Mouse (Mus musculus) telencephalon, adult 2 months (tissue): Measurements from ENCODE around the gene Gtpbp4.
"Not testable (repeated sequence)": the region's sequence is repeated elsewhere in the genome, so short reads cannot be mapped to it uniquely, and the experiment has no call there.

Source experiments
- DNase-seq: peaks from one replicate; pipeline ENCODE4 v3.0.0-alpha.2; 2011; ENCODE audit warnings: low read depth, low spot score

Gene Gtpbp4

GRCm38 (mm10) chr13:8995990-8996786 is at the start of gene Gtpbp4:
Gene Gtpbp4 (minus strand): TSS chr13:8996083.
- DNase-seq: peak; percentile 98

DNA sequence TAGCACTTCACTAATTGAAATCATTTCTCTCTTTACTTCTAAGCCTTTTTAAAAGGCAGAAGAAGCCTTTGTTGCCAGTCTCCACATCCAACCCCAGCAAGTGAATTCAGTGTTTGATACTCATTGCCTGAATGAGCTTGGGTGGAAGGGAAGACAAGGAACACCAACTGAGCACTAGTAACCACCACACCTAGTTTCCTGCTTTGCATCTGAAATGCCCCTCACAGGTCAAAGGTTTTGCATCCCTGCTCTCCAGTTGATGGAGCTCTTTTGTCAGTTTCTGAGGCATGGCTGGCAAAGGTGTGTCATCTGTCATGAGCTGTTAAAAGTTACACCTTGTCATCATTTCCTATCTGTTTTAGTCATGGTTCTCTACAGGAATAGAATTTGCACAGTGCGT is 48.8 kb upstream of the Gtpbp4 start:
- no peak for DNase-seq

- no peak for DNase-seq
Measured at GRCm38 (mm10) chr13:9043289-9044049, 47.6 kb upstream of the Gtpbp4 start.

DNA sequence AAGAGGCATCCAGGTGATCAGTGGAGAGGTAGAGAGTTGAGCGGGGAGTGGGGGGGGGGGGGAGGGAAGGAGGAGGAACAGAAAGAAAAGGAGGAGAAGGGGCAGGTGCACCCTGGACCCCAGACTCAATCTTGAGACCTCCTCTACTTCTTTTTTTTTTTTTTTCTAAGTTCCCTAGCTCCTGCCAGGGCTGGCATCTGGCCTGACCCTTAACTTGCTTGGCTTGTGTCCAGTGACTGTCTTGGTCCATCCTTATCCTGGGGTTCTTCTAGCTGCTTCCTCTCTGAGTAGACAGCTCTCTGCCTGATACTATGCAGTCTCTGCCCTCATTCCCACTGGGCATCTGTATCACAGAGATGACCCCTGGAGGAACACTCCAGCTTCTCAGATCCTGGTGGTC is 44.7 kb upstream of the Gtpbp4 start:
- DNase-seq: no peak

DNA sequence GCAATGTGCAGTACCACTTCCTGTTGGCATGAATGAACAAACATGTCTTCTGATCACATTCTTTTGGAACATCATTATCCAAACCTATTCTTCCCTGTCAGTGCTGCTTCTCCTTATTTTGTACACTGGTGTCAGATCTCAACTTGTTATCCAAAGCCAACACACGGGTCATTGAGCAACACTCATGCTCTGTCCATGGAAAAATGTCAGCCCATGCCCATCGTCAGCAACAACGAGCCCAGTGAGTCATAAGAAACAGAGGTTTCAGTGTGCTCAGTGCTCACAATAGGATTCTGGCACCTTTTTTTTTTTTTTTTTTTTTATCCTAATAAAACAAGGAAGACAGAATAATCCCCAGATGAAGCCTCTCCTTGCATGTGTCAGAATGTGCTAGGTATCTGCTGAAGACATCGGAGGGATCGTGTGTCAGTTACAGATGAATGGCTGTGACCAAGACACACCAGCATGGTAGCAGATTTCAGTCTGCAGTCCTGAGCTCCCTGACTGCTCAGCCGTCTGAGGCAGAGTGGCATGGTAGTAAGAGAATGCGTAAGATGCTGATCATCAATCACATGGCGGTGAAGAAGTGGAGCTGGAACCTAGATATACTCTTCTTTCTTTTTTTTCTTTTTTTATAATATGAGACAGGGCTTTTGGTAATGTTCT is 36.2 kb upstream of the Gtpbp4 start:
- no peak for DNase-seq

DNA sequence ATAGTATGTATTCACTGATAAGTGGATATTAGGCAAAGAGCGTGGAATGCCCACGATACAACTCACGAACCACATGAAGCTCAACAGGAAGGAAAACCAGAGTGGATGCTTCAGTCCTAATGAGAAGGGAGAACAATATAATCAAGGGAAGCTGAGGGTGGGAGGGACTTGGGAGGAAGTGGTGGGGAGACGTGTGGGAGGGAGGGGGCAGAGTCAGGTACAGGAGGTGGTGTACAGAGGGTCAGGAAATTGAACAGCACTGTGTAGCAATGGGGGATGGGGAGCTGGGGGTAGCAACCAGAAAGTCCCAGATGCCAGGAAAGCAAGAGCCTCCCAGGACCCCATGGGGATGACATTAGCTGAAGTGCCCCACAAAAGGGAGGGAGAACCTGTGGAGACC is 34.5 kb upstream of the Gtpbp4 start:
- DNase-seq: no peak

- DNase-seq: no peak
Measured at GRCm38 (mm10) chr13:9027251-9027650, 31.4 kb upstream of the Gtpbp4 start.

- DNase-seq: no peak
Measured at GRCm38 (mm10) chr13:9022623-9023022, 26.7 kb upstream of the Gtpbp4 start.

DNA sequence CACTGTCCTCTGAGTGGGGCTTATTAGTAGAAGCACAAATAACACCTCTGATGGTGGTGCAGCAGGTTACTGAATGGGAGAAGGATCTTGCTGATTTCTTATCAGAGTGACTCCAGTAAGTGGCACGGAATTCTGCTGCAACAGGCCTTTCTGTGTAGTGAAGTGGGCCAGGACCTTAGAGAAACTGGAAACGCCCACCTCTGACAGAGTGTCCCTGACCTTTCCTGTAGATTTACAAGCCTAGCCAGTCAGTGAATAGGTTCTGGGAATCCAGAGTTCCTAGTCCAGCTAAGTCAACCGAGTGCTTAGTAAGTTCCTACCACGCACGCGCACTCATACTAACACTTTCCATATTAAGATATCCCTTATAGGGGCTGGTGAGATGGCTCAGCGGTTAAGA is 25.7 kb upstream of the Gtpbp4 start:
- DNase-seq: no peak

GRCm38 (mm10) chr13:9019713-9020112 is 23.8 kb upstream of the Gtpbp4 start:
- DNase-seq: no peak

GRCm38 (mm10) chr13:9018974-9019587 is 23.2 kb upstream of the Gtpbp4 start:
- no peak for DNase-seq

DNA sequence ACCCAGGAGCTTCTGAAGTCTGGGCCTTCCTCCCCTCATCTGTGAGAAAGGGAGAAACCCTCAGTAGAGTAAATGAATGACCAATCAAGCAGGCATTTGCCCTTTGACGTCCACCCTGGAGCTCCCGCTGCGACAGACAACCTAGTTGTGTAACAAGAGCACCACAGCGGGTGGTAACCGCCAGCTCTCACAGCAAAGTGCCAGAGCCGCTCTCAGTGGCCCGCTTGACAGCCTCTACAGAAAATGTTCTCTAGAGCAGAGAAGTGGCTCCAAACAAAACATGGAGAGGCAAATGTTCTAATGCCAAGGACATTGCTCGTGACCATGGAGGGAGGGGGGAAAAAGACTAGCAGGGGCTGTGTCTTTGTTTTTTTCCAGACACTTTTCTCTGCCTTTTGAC is 21.3 kb upstream of the Gtpbp4 start:
- no peak for DNase-seq

DNA sequence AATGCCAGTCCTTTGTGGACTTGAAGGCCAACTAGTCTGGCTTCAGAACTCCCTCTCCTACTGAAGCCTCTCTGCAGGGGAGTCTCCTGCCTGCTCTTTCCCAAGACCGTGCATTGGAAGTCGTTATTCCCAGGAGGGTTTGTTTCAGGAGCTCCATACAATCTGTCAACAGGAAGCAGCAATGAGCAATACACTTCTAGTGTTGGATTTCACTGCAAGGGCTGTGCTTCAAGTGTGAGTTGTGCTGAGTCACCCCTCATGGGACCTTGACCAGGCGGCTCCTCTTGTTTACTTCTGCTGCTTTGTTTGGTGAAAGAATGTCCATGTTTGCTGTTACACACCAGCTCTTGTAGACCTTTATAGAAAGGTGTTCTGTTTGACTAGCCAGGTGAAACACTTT is 18.5 kb upstream of the Gtpbp4 start:
- DNase-seq: no peak

DNA sequence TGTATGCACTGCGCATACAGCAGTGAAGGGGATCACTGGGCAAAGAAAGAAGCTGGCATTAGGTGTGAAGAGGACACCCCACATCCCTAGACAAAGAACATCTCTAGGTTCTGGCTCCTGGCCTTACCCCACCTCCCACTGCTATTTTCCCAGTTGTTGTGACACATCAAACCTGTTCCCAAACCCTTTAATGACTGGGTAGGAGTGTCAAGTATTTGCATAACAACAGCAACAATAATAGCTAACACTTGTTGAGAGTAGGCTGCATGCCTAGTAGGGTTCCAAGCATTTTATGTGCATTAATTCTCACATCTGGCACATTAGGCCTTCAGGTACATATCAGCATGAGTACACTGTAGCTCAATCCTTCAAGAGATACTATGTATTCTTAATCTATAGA is 17.6 kb upstream of the Gtpbp4 start:
- DNase-seq: no peak

DNA sequence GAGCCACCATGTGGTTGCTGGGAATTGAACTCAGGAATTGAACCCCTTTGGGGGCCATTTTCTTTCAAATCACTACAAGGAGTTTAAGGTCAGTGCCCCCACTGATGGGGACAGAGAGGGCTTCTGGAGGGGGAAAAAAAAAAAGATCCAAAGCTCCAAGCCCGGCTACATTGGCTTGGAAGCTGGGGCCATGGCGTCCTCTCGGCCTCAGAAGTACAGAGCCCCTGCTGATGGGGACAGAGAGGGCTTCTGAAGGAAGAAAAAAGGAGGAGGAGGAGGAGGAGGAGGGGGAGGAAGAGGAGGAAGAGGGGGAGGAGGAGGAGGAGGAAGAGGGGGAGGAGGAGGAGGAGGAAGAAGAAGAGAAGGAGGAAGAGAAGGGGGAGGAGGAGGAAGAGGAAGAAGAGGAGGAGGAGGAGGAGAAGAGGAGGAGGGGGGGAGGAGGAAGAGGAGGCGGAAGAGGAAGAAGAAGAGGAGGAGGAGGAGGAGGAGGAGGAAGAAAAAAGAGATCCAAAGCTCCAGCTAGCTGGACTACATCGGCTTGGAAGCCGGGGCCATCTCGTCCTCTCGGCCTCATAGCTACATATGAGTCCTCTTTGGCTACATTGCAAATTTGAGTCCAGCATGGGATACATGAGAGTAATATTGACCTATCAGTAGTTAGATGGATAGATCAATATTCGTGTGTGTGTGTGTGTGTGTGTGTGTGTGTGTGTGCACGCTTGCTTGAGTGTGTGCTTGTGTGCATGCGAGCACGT is 15.9 kb upstream of the Gtpbp4 start:
- DNase-seq: peak; percentile 46

DNA sequence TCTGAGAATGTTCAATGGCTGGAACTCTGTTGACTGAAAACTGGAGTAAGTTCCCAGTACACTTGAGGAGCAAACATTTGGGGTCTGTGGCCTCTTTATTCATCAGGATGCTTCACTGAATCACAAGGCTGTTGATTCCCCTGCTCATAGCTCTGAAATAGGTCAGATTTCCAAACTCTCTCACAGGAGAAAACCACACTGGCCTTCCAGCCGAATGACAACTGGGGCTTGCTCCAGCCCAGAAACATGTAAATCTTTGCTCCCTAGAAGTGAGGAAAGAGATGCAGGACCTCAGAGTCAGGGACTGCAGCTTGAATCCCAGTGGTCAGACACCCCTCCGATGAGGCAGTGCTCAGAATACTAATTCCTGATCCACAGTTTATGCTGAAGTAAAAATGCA is 7.4 kb upstream of the Gtpbp4 start:
- DNase-seq: no peak

GRCm38 (mm10) chr13:8999464-8999863 is 3.6 kb upstream of the Gtpbp4 start:
- no peak for DNase-seq

- DNase-seq: not testable (repeated sequence)
Measured at GRCm38 (mm10) chr13:8997221-8997620, 1.3 kb upstream of the Gtpbp4 start.

DNA sequence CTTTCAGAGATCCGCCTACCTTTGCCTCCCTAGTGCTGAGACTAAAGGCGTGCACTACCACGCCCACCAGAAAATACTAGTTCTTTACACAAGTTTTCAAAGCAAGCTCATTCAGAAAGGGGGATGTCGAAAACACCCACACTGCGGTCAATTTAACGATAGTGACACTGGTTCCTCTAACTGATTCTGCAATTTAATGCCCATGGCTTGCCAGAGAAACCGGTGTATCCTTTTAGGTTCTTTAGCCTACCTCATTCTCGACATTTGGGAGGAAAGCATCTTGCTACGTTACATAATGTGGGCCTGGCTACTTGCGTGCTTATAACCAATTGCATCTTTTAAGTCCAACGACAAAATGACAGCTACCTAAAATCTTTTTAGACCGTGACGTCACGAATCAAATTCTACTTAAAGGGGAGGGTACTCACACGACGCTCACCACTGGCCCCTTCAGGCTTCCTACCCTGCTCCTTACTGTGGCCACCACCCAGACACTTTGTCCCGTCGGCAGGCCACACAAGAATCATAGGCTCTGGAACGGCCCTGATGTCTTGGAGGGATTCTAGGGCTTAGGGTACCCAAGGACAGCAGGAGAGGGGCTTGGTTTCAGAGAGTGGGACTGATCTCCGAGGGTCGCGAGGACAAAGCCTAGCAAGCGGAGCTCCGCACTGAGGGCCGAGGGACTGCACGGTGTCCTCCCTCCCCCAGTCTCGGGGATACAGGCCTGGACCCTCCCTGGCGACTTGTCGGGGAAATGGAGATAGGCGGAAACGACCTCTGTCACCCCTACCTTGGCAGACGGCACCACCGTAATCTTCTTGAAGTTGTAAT is 509 bp downstream of the Gtpbp4 start:
- peak; percentile 22 for DNase-seq

DNA sequence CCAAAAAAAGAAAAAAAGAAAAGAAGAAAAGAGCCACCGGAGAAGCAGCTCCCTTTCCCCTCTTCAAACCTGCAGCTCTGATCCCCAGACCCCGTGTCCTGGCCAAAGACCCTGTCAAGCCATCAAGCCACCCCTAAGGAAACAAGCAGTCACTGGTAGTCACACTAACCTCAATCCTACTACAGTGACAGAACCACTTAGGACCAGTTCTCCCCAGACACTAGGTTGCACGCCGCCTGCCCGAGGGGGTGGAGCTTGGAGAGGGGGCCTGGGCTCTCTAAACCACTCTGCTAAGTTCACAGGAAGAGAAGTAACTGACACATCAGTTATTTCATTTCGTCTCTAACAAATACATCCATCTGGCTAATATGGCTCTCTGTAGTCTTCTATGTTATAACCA is 3.7 kb downstream of the Gtpbp4 start:
- DNase-seq: no peak
